ENCODE assay signal across 8 mouse cellular contexts in the genomic region with DNA sequence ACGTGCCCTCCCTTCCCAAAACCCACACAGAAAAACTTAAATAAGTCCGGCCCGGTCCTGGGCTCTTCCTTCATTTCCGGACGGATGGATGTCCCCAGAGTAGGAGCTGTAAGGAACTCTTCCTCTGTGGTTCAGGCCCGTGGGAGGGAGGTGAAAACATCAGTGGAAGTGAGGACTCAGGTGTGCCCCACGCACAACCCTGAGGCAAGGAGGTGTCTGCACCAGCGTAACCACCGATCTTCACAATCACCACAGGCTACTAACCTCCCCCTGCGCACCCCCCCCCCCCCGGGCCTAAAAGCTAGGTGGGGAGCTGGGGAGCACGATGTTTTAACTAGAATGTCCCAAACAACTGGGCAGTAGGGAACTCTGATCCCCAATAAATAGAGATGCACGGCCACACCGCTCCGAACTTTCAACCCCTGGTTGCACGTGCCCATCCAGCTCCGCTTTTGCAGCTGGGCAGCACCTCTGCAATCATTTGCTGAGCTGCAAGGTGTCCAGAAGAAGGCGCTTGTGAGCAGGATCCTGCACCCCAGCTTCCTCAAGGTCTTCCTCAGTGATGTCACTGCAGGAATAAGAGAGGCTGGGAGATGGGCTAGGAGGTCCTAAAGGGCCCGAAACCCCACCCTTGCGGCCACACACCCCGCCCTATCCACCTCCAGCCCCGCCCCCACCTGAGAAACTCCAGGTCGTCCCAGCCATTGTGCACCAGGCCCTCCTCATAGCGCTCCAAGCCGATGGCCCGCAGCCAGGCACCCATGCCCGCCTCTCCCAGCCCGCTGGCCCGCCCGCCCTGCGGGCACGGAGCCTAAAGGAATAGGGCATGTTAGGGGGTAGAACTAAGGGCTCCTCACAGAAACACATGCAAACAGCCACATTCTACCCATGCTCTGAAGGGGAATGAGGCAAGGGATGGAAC. TPM values are rescaled to one million over a fixed set of nuclear protein-coding genes. Genes with fewer than 3 reads are reported as not detected.
A peak's percentile ranks its signal among the peaks of the same experiment; 100 is the strongest.
DNase-seq lines count a peak whose midpoint lies in the region; ATAC-seq and TF ChIP-seq lines count a peak whose summit lies in the region.

No protein-coding gene starts in this region.

- no peak overlapping the region for H3K4me3 ChIP-seq in hindbrain, embryonic 16.5 days (ENCODE audit: low read length)
- H3K4me3 ChIP-seq in small intestine, adult 2 months (ENCODE audit: low read depth, low read length) = no peak overlapping the region
- no peak overlapping the region for H3K4me3 ChIP-seq in thymus, adult 2 months (ENCODE audit: control insufficient read depth, insufficient read depth, low read length)

- H3K27me3 ChIP-seq in hindbrain, embryonic 16.5 days (replicated peaks; ENCODE audit: control insufficient read depth, insufficient read depth, low read length) = peaks cover 54% of the 10 kb centered on the region
- H3K27me3 ChIP-seq in small intestine, adult 2 months (ENCODE audit: control insufficient read depth, insufficient read depth, low read length) = peaks cover 36% of the 10 kb centered on the region
- H3K27me3 ChIP-seq in thymus, adult 2 months (ENCODE audit: control insufficient read depth, insufficient read depth, low read length) = peaks cover 21% of the 10 kb centered on the region; the same call in 1 of the 2 replicates

- 34% methylated on average over 32 of the region's 32 CpGs for WGBS in hindbrain, embryonic 16.5 days
- WGBS in small intestine, adult 2 months = 52% methylated on average over 32 of the region's 32 CpGs
- 73% methylated on average over 32 of the region's 32 CpGs for WGBS in thymus, adult 2 months

- no peak overlapping the region for H3K27ac ChIP-seq in hindbrain, embryonic 16.5 days (ENCODE audit: low read depth, low read length)
- no peak overlapping the region for H3K27ac ChIP-seq in small intestine, adult 2 months (ENCODE audit: insufficient read depth, low read depth, low read length)
- no peak overlapping the region for H3K27ac ChIP-seq in thymus, adult 2 months (ENCODE audit: control insufficient read depth, insufficient read depth, low read length)

- no peak for ATAC-seq in CD4-positive, CD25-positive, alpha-beta regulatory T cell, adult 4 months
- ATAC-seq in hindbrain, embryonic 16.5 days = peak; percentile 24; the same call in 1 of the 2 replicates

- no peak overlapping the region for H3K9ac ChIP-seq in hindbrain, embryonic 16.5 days (ENCODE audit: low read depth, low read length)

- H3K4me2 ChIP-seq in hindbrain, embryonic 16.5 days (ENCODE audit: low read length) = no peak overlapping the region

- TF ChIP-seq POLR2A in small intestine, adult 2 months (IDR thresholded peaks at IDR 0.05; ENCODE audit: low read depth, low read length) = no peak
- TF ChIP-seq POLR2A in thymus, adult 2 months (IDR thresholded peaks at IDR 0.05; ENCODE audit: control insufficient read depth, extremely low read depth, insufficient read depth, low read length, poor library complexity) = no peak

- TF ChIP-seq CTCF in small intestine, adult 2 months (IDR thresholded peaks at IDR 0.05; ENCODE audit: extremely low read depth, insufficient read length, insufficient replicate concordance, low read depth, low read length) = peak; percentile 29; the same call in 1 of the 2 replicates
- TF ChIP-seq CTCF in thymus, adult 2 months (IDR thresholded peaks at IDR 0.05; ENCODE audit: borderline replicate concordance, control insufficient read depth, extremely low read depth, insufficient read depth, low read length, poor library complexity) = no peak

- peaks cover 3% of the 10 kb centered on the region; the same call in 1 of the 2 replicates for H3K36me3 ChIP-seq in hindbrain, embryonic 16.5 days (ENCODE audit: control insufficient read depth, insufficient read depth, low read length)
- peaks cover 40% of the 10 kb centered on the region for H3K36me3 ChIP-seq in small intestine, adult 2 months (ENCODE audit: control insufficient read depth, insufficient read depth, low read length)
- H3K36me3 ChIP-seq in thymus, adult 2 months (ENCODE audit: control insufficient read depth, insufficient read depth, low read length) = no peaks in the 10 kb centered on the region

- peak; percentile 30 for DNase-seq in CD4-positive, CD25-positive, alpha-beta regulatory T cell, adult 2 months (ENCODE audit: low read depth, low spot score)
- DNase-seq in brain, adult 2 months (ENCODE audit: low read depth, low spot score) = peak; percentile 45
- DNase-seq in lung, adult 18-20 months = peak; percentile 46 to 59
- DNase-seq in left cerebral cortex, postnatal 10 days (ENCODE audit: extremely low spot score in 1 of 2, low spot score in 2 of 2) = no peak
- no peak for DNase-seq in thymus, adult 2 months

- H3K9me3 ChIP-seq in hindbrain, embryonic 16.5 days (ENCODE audit: control insufficient read depth, low read length) = no peaks in the 10 kb centered on the region

- intact Hi-C loops in left cerebral cortex, postnatal 10 days (cut with DNase I) = no loop called here

- peaks cover 17% of the 10 kb centered on the region for H3K4me1 ChIP-seq in hindbrain, embryonic 16.5 days (ENCODE audit: control insufficient read depth, insufficient read depth, low read depth, low read length)
- peaks cover 15% of the 10 kb centered on the region for H3K4me1 ChIP-seq in small intestine, adult 2 months (ENCODE audit: control insufficient read depth, insufficient read depth, insufficient read length, low read length)
- H3K4me1 ChIP-seq in thymus, adult 2 months (replicated peaks; ENCODE audit: control insufficient read depth, insufficient read depth, low read length) = peaks cover 13% of the 10 kb centered on the region

RNA-seq across cellular contexts. Expression of a gene that starts 5.0 kb away (rescaled TPM):
- not detected for polyA plus RNA-seq in CD4-positive, CD25-positive, alpha-beta regulatory T cell, adult 4 months (2017; shearing (Covaris generic))
- 1.1 and 1.8 TPM in 2 replicates for polyA plus RNA-seq in hindbrain, embryonic 16.5 days (2015; fragmentation: Nextera tagmentation; extraction: Ambion mirVana)
- 0.52 and 0.61 TPM in 2 replicates for polyA plus RNA-seq in small intestine, adult 2 months (2012; rRNA removed)
- not detected for total RNA-seq in left cerebral cortex, postnatal 10 days (2021)
- polyA plus RNA-seq in thymus, adult 2 months (2012; rRNA removed) = 0.14 TPM in 1 of 2 replicates, not detected in the other

RNA-seq across cellular contexts. Expression of a gene that starts 14.9 kb away (rescaled TPM):
- polyA plus RNA-seq in CD4-positive, CD25-positive, alpha-beta regulatory T cell, adult 4 months (2017; shearing (Covaris generic)) = 1 to 10 TPM; 1.2 to 2.8 TPM
- polyA plus RNA-seq in hindbrain, embryonic 16.5 days (2015; fragmentation: Nextera tagmentation; extraction: Ambion mirVana) = 9.3 and 14.3 TPM in 2 replicates
- polyA plus RNA-seq in small intestine, adult 2 months (2012; rRNA removed) = 53.0 and 108 TPM in 2 replicates
- 10 to 100 TPM; 19.2 to 22.3 TPM for total RNA-seq in left cerebral cortex, postnatal 10 days (2021)
- 30.4 and 30.6 TPM in 2 replicates for polyA plus RNA-seq in thymus, adult 2 months (2012; rRNA removed)

RNA-seq across cellular contexts. Expression of a gene that starts 33.9 kb away (rescaled TPM):
- not detected for polyA plus RNA-seq in CD4-positive, CD25-positive, alpha-beta regulatory T cell, adult 4 months (2017; shearing (Covaris generic))
- 1.5 and 2.5 TPM in 2 replicates for polyA plus RNA-seq in hindbrain, embryonic 16.5 days (2015; fragmentation: Nextera tagmentation; extraction: Ambion mirVana)
- 0.52 and 7.5 TPM in 2 replicates for polyA plus RNA-seq in small intestine, adult 2 months (2012; rRNA removed)
- total RNA-seq in left cerebral cortex, postnatal 10 days (2021) = under 1 TPM in 1 of 2 experiments, not detected in 1; 0.59 TPM
- polyA plus RNA-seq in thymus, adult 2 months (2012; rRNA removed) = 6.4 and 9.3 TPM in 2 replicates

RNA-seq across cellular contexts. Expression of a gene that starts 40.4 kb away (rescaled TPM):
- polyA plus RNA-seq in CD4-positive, CD25-positive, alpha-beta regulatory T cell, adult 4 months (2017; shearing (Covaris generic)) = 10 to 100 TPM; 43.2 to 66.9 TPM
- 72.2 and 72.7 TPM in 2 replicates for polyA plus RNA-seq in hindbrain, embryonic 16.5 days (2015; fragmentation: Nextera tagmentation; extraction: Ambion mirVana)
- polyA plus RNA-seq in small intestine, adult 2 months (2012; rRNA removed) = 13.2 and 22.6 TPM in 2 replicates
- 10 to 100 TPM; 31.4 to 36.2 TPM for total RNA-seq in left cerebral cortex, postnatal 10 days (2021)
- 77.1 and 103 TPM in 2 replicates for polyA plus RNA-seq in thymus, adult 2 months (2012; rRNA removed)

RNA-seq across cellular contexts. Expression of a gene that starts 47.5 kb away (rescaled TPM):
- not detected for polyA plus RNA-seq in CD4-positive, CD25-positive, alpha-beta regulatory T cell, adult 4 months (2017; shearing (Covaris generic))
- 60.3 and 70.1 TPM in 2 replicates for polyA plus RNA-seq in hindbrain, embryonic 16.5 days (2015; fragmentation: Nextera tagmentation; extraction: Ambion mirVana)
- 0.84 and 0.85 TPM in 2 replicates for polyA plus RNA-seq in small intestine, adult 2 months (2012; rRNA removed)
- total RNA-seq in left cerebral cortex, postnatal 10 days (2021) = under 1 TPM in 1 of 2 experiments, not detected in 1; 0.90 TPM
- polyA plus RNA-seq in thymus, adult 2 months (2012; rRNA removed) = 0.70 and 0.86 TPM in 2 replicates

Comparison
In these comparisons a context has a peak if more than half of its experiments do, and no peak if none do; other contexts are left out.
1. DNase-seq: peak in CD4-positive, CD25-positive, alpha-beta regulatory T cell, adult 2 months (single experiment), brain, adult 2 months (single experiment) and lung, adult 18-20 months (2 of 2); none in left cerebral cortex, postnatal 10 days (0 of 2) and thymus, adult 2 months (single experiment).